Mouse (Mus musculus) liver, postnatal 0 days (tissue): ENCODE results near the gene Zyg11a. TPM values are rescaled to one million over a fixed set of nuclear protein-coding genes. Genes with fewer than 3 reads are reported as not detected.

Experiments
- ATAC-seq: fragments of 200-750 bp; cut with Nextera tagmentation; 2 replicates; pipeline ENCODE4 v1.8.0; 2017; ENCODE audit warnings: mild to moderate bottlenecking, moderate library complexity
- DNase-seq: peaks from one replicate; pipeline ENCODE4 v3.0.0-alpha.2; 2016
- H3K27ac ChIP-seq: fragments of 300-500 bp; sonication (generic); 2 replicates; pipeline ENCODE4 v1.5.1; 2014; ENCODE audit warnings: antibody characterized with exemption, moderate library complexity, mild to moderate bottlenecking, low read depth
- H3K27me3 ChIP-seq: fragments of 300-500 bp; sonication (generic); 2 replicates; pipeline ENCODE4 v1.6.1; 2014; ENCODE audit warnings: low read length, control low read depth, mixed read lengths; ENCODE audit not compliant: insufficient read depth
- H3K36me3 ChIP-seq: fragments of 300-500 bp; sonication (generic); replicated peaks from 2 replicates; pipeline ENCODE4 v1.6.1; 2014; ENCODE audit warnings: mild to moderate bottlenecking, control low read depth, low read length, moderate library complexity, mixed read lengths; ENCODE audit not compliant: insufficient read depth
- H3K4me1 ChIP-seq: fragments of 300-500 bp; sonication (generic); 2 replicates; pipeline ENCODE4 v1.6.1; 2014; ENCODE audit warnings: antibody characterized with exemption, mild to moderate bottlenecking, control low read depth; ENCODE audit not compliant: insufficient read depth
- H3K4me2 ChIP-seq: fragments of 300-500 bp; sonication (generic); 2 replicates; pipeline ENCODE4 v1.6.1; 2014; ENCODE audit warnings: low read depth, mild to moderate bottlenecking, low read length, moderate library complexity, mixed read lengths
- H3K4me3 ChIP-seq: fragments of 300-500 bp; sonication (generic); 2 replicates; pipeline ENCODE4 v1.5.1; 2014; ENCODE audit warnings: low read depth, low read length
- H3K9ac ChIP-seq: fragments of 300-500 bp; sonication (generic); replicated peaks from 2 replicates; pipeline ENCODE4 v1.6.1; 2014; ENCODE audit warnings: mild to moderate bottlenecking, moderate library complexity
- H3K9me3 ChIP-seq: fragments of 300-500 bp; sonication (generic); 2 replicates; pipeline ENCODE4 v1.6.1; 2016; ENCODE audit warnings: mild to moderate bottlenecking, control low read depth, low read length, mixed read lengths
- CTCF ChIP-seq: sonication (generic); IDR thresholded peaks from 2 replicates; pipeline ENCODE4 v1.5.1; 2016; ENCODE audit warnings: antibody characterized with exemption, low read depth
- EP300 ChIP-seq: IDR thresholded peaks from 2 replicates; pipeline ENCODE4 v1.6.1; 2016; ENCODE audit warnings: antibody characterized with exemption, low read depth, mild to moderate bottlenecking
- WGBS: fragments of 180-500 bp; shearing (Covaris S2); extraction: QIAGEN DNeasy Blood & Tissue Kit; methylation state at CpG from one replicate; pipeline ENCODE4 v1.1.7; 2014; ENCODE audit not compliant: insufficient replicate concordance; 5-methylcytosine and 5-hydroxymethylcytosine counted together
- polyA plus RNA-seq: library from polyadenylated mRNA; unstranded; fragments of >200 nt; fragmentation: Nextera tagmentation; extraction: Ambion mirVana; gene quantifications from 2 replicates; pipeline ENCODE4 v1.2.1, GENCODE M21; 2015

The Zyg11a gene
- polyA plus RNA-seq, 1 experiment from 2014 or later = 0.86 TPM

- 60% methylated on average over 5 of the region's 5 CpGs for WGBS
- no peaks in the 10 kb centered on the region for H3K36me3 ChIP-seq
- H3K4me1 ChIP-seq = no peaks in the 10 kb centered on the region
- ATAC-seq (peak; percentile 81), DNase-seq (no peak)
- H3K27ac ChIP-seq = no peak overlapping the region
- TF ChIP-seq EP300 = no peak
- no peak for TF ChIP-seq CTCF
- H3K4me3 ChIP-seq = no peak overlapping the region
- H3K27me3 ChIP-seq = no peaks in the 10 kb centered on the region
- H3K9ac ChIP-seq = no peak overlapping the region
- H3K4me2 ChIP-seq = no peak overlapping the region
- H3K9me3 ChIP-seq = no peaks in the 10 kb centered on the region
Observed at GRCm38 (mm10) chr4:108136938-108137337, 80.9 kb downstream of the Zyg11a start.

Other genes with a start within 250 kb of the Zyg11a start
- gene Slc1a7, start 249.7 kb downstream of the Zyg11a start, polyA plus RNA-seq = 0.04 TPM in 1 of 2 replicates, not detected in the other
- gene Podn, start 121.6 kb downstream of the Zyg11a start, polyA plus RNA-seq = 0.34 and 0.43 TPM in 2 replicates
- gene Scp2, start 73.0 kb downstream of the Zyg11a start, polyA plus RNA-seq = 1,479 and 1,508 TPM in 2 replicates
- gene Echdc2, start 52.6 kb downstream of the Zyg11a start, polyA plus RNA-seq = 94.6 and 99.9 TPM in 2 replicates
- 2.5 and 2.6 TPM in 2 replicates for gene Zyg11b, start 83.0 kb upstream of the Zyg11a start, polyA plus RNA-seq
- 62.2 and 64.9 TPM in 2 replicates for gene Coa7, start 110.1 kb upstream of the Zyg11a start, polyA plus RNA-seq
- gene Shisal2a, start 165.3 kb upstream of the Zyg11a start, polyA plus RNA-seq = 0.26 and 0.52 TPM in 2 replicates
- 14.5 and 15.6 TPM in 2 replicates for gene Gpx7, start 188.9 kb upstream of the Zyg11a start, polyA plus RNA-seq
- gene Tut4, start 241.4 kb upstream of the Zyg11a start, polyA plus RNA-seq = 29.1 and 30.9 TPM in 2 replicates